Mouse (Mus musculus): ENCODE measurements around the gene Gas7. TPM values are rescaled to one million over a fixed set of nuclear protein-coding genes. Genes with fewer than 3 reads are reported as not detected.

The Gas7 gene
- polyA plus RNA-seq, 1 experiment from 2014 or later = 53.5 TPM

DNA sequence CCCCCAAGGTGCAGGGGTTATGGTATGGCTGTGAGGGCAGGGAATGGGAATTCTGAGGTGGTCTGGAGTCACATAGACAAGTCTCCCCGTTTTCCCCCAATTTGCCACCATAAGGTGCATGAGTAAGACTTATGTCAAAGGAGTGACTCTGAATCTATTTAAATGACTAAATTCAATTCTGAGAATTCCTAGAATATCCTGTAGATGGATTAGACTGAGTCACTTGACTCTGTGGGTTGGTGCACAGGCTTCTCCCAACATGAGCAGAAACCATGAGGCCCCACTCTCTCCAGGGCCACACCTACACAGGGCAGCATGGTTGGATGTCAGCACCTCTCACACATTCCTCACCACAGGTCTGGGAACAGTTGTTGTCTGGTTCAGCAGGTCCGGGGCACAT, 224.7 kb downstream of the Gas7 start:
- Histone ChIP-seq H3K36me3 (ENCODE audit: control insufficient read depth, insufficient read depth, low read length) (no peaks in the 10 kb centered on the region; the same call in 1 of the 2 replicates), H3K4me3 (ENCODE audit: low read depth, low read length) (no peak overlapping the region), H3K27me3 (ENCODE audit: control insufficient read depth, insufficient read depth, low read depth, low read length) (no peaks in the 10 kb centered on the region), H3K27ac (ENCODE audit: low read length) (no peak overlapping the region), H3K9ac (ENCODE audit: low read depth, low read length) (no peak overlapping the region), H3K4me1 (ENCODE audit: control insufficient read depth, insufficient read depth, low read length) (no peaks in the 10 kb centered on the region), H3K4me2 (ENCODE audit: low read length) (no peak overlapping the region), H3K9me3 (replicated peaks; ENCODE audit: control insufficient read depth, low read length, poor library complexity, severe bottlenecking) (no peaks in the 10 kb centered on the region)
- 94% methylated on average over 2 of the region's 2 CpGs for WGBS
- ATAC-seq = no peak

DNA sequence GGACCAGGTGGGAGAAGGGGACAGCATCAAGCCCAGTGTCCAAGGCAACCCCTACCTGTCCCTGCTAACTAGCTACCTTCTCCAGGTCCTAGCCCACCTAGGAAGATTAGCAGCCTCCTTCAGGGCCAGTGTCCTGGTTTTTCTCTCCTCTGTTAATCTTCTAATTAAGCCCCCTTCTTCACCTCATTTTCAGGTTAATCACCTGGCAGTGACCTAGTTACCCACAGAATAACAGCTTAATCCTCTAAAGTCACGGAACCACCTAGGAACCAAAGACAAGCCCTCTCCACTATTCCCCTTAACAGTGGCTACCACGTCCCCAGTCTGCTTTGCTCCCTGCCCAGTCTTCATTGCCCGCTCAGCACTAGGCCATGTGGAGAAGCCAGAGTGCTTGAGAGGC, 226.6 kb downstream of the Gas7 start:
- H3K4me1 ChIP-seq (ENCODE audit: control insufficient read depth, insufficient read depth, low read length) = peaks cover 6% of the 10 kb centered on the region; the same call in 1 of the 2 replicates
- no peak overlapping the region for H3K27ac ChIP-seq (ENCODE audit: low read length)
- 86% methylated on average over 3 of the region's 3 CpGs for WGBS
- H3K4me3 ChIP-seq (ENCODE audit: low read depth, low read length) = no peak overlapping the region
- H3K9ac ChIP-seq (ENCODE audit: low read depth, low read length) = no peak overlapping the region
- no peaks in the 10 kb centered on the region for H3K9me3 ChIP-seq (replicated peaks; ENCODE audit: control insufficient read depth, low read length, poor library complexity, severe bottlenecking)
- ATAC-seq = no peak
- no peak overlapping the region for H3K4me2 ChIP-seq (ENCODE audit: low read length)
- H3K36me3 ChIP-seq (ENCODE audit: control insufficient read depth, insufficient read depth, low read length) = no peaks in the 10 kb centered on the region; the same call in 1 of the 2 replicates
- no peaks in the 10 kb centered on the region for H3K27me3 ChIP-seq (ENCODE audit: control insufficient read depth, insufficient read depth, low read depth, low read length)

DNA sequence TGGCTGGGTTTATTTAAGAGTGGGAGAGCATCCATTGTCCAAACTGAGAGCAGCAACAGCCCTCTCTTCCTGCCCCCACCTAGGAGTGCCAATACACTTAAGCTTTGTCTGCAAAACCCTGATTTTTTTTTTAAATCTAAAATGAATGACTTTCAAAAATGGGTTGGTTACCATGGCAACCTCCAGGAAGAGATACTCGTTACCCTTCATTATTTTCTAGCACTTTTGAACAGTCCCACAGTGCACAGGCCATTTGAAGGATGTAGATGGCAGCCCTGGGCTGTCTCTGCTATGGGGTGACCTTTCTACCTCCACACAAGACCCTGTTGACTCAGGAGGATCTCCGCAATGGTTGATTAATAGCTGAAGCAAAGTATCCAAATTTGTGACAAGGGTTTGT, 230.9 kb downstream of the Gas7 start:
- ATAC-seq = peak; percentile 60
- 45% methylated on average over 2 of the region's 2 CpGs for WGBS
- no peaks in the 10 kb centered on the region for H3K36me3 ChIP-seq (ENCODE audit: control insufficient read depth, insufficient read depth, low read length)
- H3K4me3 ChIP-seq (ENCODE audit: low read depth, low read length) = no peak overlapping the region
- H3K4me2 ChIP-seq (ENCODE audit: low read length) = no peak overlapping the region
- no peaks in the 10 kb centered on the region for H3K27me3 ChIP-seq (ENCODE audit: control insufficient read depth, insufficient read depth, low read depth, low read length)
- peaks cover 6% of the 10 kb centered on the region; the same call in 1 of the 2 replicates for H3K4me1 ChIP-seq (ENCODE audit: control insufficient read depth, insufficient read depth, low read length)
- H3K9me3 ChIP-seq (replicated peaks; ENCODE audit: control insufficient read depth, low read length, poor library complexity, severe bottlenecking) = no peaks in the 10 kb centered on the region
- no peak overlapping the region for H3K9ac ChIP-seq (ENCODE audit: low read depth, low read length)
- peak overlapping the region; percentile 60 for H3K27ac ChIP-seq (ENCODE audit: low read length)

DNA sequence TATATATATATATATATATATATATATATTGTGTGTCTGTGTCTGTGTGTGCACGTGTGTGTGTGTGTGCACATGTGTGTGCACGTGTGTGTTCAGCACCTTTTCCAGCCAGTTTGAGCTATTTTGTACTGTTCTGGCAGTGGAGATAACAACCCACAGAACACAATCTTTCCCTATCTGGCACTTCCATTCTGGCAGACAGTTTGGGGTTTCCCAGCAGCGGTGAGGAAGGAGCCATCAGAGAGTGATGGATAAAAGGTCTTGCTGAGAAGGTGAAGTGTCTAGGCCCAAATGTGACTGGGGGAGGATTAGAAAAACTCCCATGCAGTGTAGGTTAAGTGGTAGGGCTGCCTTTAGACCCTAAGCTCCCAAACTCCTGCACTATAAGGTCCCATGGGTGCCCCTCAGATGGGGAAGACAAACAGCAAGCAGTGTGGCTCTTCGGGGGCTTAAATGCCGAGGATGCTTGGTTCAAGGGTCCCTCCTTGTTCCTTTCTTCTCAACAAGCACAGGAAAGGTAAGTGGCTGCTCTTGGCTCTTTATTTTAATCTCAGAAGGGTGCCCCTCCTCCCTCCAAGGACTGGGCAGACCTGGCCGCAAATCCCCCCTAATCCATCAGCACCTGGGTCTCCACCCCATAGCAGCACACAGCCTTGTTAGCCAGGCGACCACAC, 239.6 kb downstream of the Gas7 start, which contains the start of gene Rcvrn:
Rcvrn (plus strand) TSS at position 624 of the 674 bp plus-strand sequence.
- WGBS = 69% methylated on average over 7 of the region's 7 CpGs
- ATAC-seq = no peak

DNA sequence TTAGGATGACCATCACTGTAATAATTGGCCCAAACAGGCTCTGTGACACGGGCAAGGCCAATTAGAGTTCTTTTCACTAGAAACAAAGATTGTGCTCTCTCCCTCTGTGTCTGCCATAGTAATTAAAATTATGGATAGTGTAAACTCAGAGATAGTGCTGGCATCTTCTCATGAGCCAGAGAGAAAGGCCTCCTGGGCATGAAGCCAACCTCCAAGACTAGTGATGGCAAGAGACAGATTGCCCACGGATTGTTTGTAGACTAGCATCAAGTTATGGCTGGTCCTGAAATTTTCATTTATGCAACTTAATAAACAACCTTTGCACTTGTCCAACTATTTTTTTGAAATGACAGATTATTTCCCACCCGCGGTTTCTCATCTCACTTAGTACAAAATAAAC, 257.7 kb downstream of the Gas7 start:
- Histone ChIP-seq H3K27ac (ENCODE audit: low read length) (no peak overlapping the region), H3K4me3 (ENCODE audit: low read depth, low read length) (no peak overlapping the region), H3K36me3 (ENCODE audit: control insufficient read depth, insufficient read depth, low read length) (no peaks in the 10 kb centered on the region), H3K27me3 (ENCODE audit: control insufficient read depth, insufficient read depth, low read depth, low read length) (no peaks in the 10 kb centered on the region), H3K4me1 (ENCODE audit: control insufficient read depth, insufficient read depth, low read length) (no peaks in the 10 kb centered on the region), H3K9ac (ENCODE audit: low read depth, low read length) (no peak overlapping the region), H3K4me2 (ENCODE audit: low read length) (no peak overlapping the region), H3K9me3 (replicated peaks; ENCODE audit: control insufficient read depth, low read length, poor library complexity, severe bottlenecking) (no peaks in the 10 kb centered on the region)
- WGBS = 86% methylated on average over 4 of the region's 4 CpGs
- ATAC-seq = no peak

More for the DNA sequence above, 239.6 kb downstream of the Gas7 start, which contains the start of gene Rcvrn:
- Histone ChIP-seq H3K36me3 (ENCODE audit: control insufficient read depth, insufficient read depth, low read length) (no peaks in the 10 kb centered on the region), H3K9ac (ENCODE audit: low read depth, low read length) (no peak within 1 kb of the TSS), H3K9me3 (replicated peaks; ENCODE audit: control insufficient read depth, low read length, poor library complexity, severe bottlenecking) (no peaks in the 10 kb centered on the region), H3K4me1 (ENCODE audit: control insufficient read depth, insufficient read depth, low read length) (no peaks in the 10 kb centered on the region), H3K4me3 (ENCODE audit: low read depth, low read length) (no peak within 1 kb of the TSS), H3K4me2 (ENCODE audit: low read length) (no peak within 1 kb of the TSS), H3K27me3 (ENCODE audit: control insufficient read depth, insufficient read depth, low read depth, low read length) (no peaks in the 10 kb centered on the region), H3K27ac (ENCODE audit: low read length) (no peak within 1 kb of the TSS)

DNA sequence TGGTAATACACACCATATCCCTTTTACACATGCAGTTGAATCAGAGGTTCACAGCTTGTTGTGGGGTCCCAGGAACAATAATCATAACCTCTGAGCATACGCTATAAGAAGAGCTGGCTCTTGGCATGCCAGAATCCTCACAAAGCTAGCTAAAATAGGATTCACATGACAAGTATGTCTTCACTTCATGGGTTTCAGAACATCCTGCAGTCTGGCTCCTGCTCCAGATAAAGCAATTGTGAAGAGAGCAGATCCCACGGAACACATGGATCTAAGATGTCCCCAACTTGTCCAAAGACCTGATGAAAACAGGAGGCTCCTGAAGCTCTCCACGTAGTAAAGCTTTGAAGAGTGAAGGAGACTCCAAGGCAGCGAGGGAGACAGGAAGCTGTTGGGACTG, 260.1 kb downstream of the Gas7 start:
- H3K9ac ChIP-seq (ENCODE audit: low read depth, low read length) = no peak overlapping the region
- ATAC-seq = no peak
- no peak overlapping the region for H3K4me2 ChIP-seq (ENCODE audit: low read length)
- no peak overlapping the region for H3K27ac ChIP-seq (ENCODE audit: low read length)
- no peaks in the 10 kb centered on the region for H3K4me1 ChIP-seq (ENCODE audit: control insufficient read depth, insufficient read depth, low read length)
- H3K36me3 ChIP-seq (ENCODE audit: control insufficient read depth, insufficient read depth, low read length) = no peaks in the 10 kb centered on the region
- H3K9me3 ChIP-seq (replicated peaks; ENCODE audit: control insufficient read depth, low read length, poor library complexity, severe bottlenecking) = no peaks in the 10 kb centered on the region
- no peak overlapping the region for H3K4me3 ChIP-seq (ENCODE audit: low read depth, low read length)
- no peaks in the 10 kb centered on the region for H3K27me3 ChIP-seq (ENCODE audit: control insufficient read depth, insufficient read depth, low read depth, low read length)
- WGBS = 96% methylated on average over 4 of the region's 4 CpGs

DNA sequence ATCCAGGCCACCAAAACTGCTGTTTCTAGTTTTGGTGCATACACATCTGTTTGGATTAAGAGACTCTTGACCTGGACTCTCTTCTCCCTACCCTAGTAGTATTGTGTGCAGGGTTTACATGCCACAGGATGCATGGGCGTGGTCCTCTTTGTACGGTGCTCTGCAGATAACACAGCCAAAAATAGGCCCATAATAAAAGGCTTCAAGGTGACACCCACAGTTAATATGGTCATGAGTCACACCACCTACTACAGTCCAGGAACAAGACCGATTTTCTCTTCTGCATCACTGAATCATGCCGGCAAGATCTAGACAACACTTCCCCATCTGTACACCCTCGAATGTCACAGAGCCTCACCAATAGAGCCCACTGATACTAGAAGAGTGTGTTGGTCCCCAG, 266.2 kb downstream of the Gas7 start:
- H3K9ac ChIP-seq (ENCODE audit: low read depth, low read length) = no peak overlapping the region
- no peak overlapping the region for H3K4me3 ChIP-seq (ENCODE audit: low read depth, low read length)
- no peaks in the 10 kb centered on the region for H3K4me1 ChIP-seq (ENCODE audit: control insufficient read depth, insufficient read depth, low read length)
- ATAC-seq = no peak
- no peaks in the 10 kb centered on the region for H3K36me3 ChIP-seq (ENCODE audit: control insufficient read depth, insufficient read depth, low read length)
- no peak overlapping the region for H3K27ac ChIP-seq (ENCODE audit: low read length)
- 90% methylated on average over 5 of the region's 5 CpGs for WGBS
- H3K9me3 ChIP-seq (replicated peaks; ENCODE audit: control insufficient read depth, low read length, poor library complexity, severe bottlenecking) = no peaks in the 10 kb centered on the region
- no peaks in the 10 kb centered on the region for H3K27me3 ChIP-seq (ENCODE audit: control insufficient read depth, insufficient read depth, low read depth, low read length)
- no peak overlapping the region for H3K4me2 ChIP-seq (ENCODE audit: low read length)

DNA sequence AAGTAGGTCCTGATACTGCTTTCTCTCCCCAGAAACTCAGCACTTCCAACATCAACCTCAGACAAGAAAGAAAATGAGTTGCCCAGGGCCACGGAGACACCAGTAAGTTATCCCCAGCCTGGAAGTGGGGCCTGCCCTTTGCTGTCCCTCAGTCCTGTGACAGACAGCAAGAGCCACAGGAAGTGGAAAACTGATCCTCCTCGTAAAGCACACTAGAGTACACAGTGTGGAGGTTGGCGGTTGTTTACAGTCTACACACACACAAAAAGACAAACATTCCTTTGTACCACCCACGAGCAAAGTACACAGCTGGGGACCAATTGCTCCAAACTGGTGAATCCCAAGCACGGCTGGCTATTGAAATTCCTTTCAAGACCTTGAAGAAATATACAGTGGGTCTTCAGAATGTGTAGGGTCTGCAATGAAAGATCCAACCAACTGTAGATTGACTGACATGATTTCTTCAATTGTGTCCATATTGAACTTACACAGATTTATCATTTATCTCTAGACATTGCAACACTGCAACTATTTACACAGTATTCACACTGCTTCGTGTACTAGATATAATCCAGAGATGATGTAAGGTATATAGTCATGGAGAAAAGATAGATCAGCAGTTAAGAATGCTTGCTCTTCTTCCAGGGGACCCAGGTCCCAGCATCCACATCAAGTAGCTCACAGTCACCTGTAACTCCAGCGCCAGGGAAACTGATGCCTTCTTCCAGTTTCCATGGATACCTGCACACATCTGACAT, 267.3 kb downstream of the Gas7 start:
- Histone ChIP-seq H3K27ac (ENCODE audit: low read length) (no peak overlapping the region), H3K4me3 (ENCODE audit: low read depth, low read length) (no peak overlapping the region), H3K9ac (ENCODE audit: low read depth, low read length) (no peak overlapping the region), H3K27me3 (ENCODE audit: control insufficient read depth, insufficient read depth, low read depth, low read length) (no peaks in the 10 kb centered on the region), H3K36me3 (ENCODE audit: control insufficient read depth, insufficient read depth, low read length) (no peaks in the 10 kb centered on the region), H3K4me1 (ENCODE audit: control insufficient read depth, insufficient read depth, low read length) (no peaks in the 10 kb centered on the region), H3K4me2 (ENCODE audit: low read length) (no peak overlapping the region), H3K9me3 (replicated peaks; ENCODE audit: control insufficient read depth, low read length, poor library complexity, severe bottlenecking) (no peaks in the 10 kb centered on the region)
- WGBS = 75% methylated on average over 7 of the region's 7 CpGs
- ATAC-seq = no peak
